Mouse (Mus musculus) urinary bladder, postnatal 10 days (tissue): ENCODE results near the gene Ucp1.

Experiments used
- DNase-seq: peaks from one replicate; pipeline ENCODE4 v3.0.0; 2022; ENCODE audit warnings: low spot score

Gene Ucp1

DNA sequence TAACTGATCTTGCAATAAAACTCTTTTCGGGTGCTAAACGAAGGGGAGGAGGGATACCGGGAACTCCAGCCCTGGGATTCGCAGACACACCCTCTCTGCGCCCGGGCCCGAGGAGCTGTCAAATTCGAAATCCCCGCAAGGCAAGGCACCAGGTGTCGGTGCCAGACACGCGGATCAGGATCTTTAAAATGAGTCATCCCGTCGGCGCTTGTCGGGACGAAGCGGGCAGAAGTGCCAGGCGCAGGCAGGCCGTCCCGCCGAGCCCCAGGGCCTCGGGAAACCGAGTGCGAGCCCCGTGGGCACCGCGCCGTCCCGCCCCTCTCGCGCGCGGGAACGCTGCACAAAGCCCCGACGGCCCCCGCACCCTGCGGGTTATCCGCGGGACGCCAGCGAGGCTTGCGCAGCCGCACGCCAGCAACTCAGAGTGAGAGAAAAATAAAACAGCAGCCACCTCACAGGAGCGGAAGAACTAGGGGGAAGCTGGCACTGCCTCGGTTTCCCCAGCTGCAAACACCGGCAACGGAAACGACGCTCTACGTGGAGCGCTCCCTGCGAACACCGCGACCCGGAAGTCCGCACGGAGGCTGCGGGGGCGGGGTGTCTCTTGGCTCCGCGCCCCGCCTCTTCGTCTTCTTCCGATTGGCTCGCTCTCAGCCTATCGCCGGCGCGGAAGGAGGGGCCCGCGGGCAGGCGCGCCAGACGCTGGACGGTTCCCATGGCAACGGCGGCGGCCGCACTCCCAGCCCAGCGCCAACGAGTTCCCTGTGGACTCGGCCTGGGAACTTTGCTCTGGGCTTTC is 41.9 kb downstream of the Ucp1 start, which contains the start of gene Elmod2:
Gene Elmod2 (minus strand): TSS at position 588 of the 799 bp plus-strand sequence.
- peak; percentile 93 for DNase-seq

- DNase-seq = no peak
Observed at GRCm38 (mm10) chr8:83332864-83333263, 42.7 kb downstream of the Ucp1 start.

DNA sequence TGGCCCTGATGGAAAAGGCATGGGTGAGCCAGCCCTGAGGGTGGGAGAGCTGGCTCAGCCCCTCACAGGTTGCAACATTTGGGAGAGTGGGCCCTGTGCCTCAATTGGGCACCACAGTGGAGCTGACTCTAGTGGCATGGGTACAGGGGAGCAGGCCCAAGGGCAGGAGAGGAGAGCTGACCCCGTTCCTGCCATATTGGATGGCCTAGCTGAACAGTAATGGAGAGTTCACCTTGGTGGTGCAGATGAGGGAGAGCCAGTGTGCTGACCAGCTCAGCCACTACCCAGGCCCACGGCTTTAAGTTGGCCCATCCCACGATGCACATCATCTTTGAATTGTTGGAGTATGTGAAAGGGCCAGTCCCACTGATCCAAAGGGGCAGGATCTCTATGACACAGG is 51.9 kb downstream of the Ucp1 start:
- DNase-seq = no peak

DNA sequence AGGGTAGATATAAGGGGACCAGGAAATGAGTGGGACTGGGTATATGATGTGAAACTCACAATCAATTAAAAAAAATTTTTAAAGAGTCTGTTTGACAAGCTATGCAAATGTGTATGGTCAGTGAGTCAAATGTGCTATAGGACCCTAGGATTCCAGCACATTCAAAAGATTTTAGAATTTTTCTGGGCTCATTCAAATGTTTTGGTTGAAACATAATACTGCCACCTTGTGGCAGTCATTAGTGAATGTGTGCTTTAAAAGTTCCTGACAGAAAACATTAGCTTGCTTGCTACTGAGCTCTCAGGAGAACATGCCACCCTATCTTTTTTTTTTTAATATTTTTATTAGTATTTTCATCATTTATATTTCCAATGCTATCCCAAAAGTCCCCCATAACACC is 52.5 kb downstream of the Ucp1 start:
- DNase-seq = no peak
